Mouse (Mus musculus) T-cell, adult 2 months (primary cell): Measurements from ENCODE around the gene Tmem150c.

Source experiments
- DNase-seq: peaks from one replicate; pipeline ENCODE4 v3.0.0; 2022; ENCODE audit warnings: low spot score

The Tmem150c gene

DNA sequence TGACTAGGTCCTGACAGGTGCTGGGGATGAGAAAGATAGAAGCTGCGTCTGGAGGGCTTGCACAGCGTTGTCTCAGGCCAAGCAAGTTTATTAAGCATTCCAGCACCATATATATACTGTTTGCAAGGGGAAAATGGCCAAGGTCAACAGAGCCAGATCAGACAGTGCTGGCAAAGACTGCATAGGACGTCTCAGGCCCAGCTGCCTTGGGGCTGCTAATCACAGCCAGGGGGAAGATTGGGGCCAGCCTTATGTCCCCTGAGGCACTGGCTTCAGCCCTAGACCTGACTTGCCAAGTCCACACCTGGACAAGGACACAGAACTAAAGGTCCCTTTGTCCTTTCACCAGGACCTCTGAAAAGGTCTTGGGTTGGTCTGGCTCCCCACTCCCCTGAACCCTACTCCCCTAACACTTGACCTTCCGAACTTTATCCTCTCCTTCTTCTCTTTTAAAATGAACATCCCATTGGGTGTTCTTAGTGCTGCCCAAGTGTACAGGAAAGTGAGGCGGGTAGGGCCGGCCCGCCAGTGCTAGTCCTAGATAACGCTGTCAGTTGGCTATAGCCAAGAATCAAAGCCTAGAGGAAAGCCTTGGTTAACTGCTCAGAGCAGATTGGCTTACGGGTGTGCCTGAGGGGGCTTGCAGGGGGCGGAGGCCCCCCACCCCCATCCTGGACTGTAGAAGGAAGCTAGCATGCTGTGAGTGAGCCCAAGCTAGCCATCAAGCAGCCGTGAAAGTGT is 104.6 kb downstream of the Tmem150c start:
- DNase-seq: no peak

DNA sequence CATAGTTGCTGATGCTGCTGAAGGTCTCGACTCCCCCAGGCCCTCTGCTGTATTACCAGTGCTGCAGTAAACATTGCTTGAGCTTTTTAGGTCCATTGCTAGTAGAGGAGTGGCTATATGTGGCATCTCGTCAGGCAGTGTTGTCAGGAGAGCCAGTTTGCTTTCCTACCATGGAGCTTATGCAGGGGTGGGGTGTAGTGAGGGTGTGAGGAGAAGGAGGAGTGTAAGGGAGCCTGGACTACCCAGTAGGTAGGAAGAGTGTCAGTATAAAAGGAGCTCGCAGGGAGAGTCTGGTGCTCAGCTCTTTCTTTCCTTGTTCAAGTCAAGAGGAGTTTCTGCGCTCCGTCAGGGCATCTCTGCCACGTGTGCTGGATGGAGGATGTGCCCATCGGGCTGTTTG is 106.9 kb downstream of the Tmem150c start:
- no peak for DNase-seq

DNA sequence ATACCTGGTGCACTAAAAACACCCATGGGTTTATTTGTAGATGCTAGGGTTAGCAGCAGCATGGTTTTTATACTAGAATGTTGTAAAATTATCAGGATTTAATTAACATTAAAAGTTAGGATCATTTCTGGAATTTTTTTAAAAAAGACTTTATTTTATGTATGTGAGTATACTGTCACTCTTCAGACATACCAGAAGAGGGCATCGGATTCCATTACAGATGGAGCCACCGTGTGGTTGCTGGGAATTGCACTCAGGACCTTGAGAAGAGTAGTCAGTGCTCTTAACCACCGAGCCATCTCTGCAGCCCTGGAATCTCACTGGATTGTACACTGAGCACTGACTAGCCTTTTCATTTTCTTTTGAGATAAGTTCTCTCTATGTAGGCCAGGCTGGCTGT is 109.7 kb downstream of the Tmem150c start:
- DNase-seq: no peak

DNA sequence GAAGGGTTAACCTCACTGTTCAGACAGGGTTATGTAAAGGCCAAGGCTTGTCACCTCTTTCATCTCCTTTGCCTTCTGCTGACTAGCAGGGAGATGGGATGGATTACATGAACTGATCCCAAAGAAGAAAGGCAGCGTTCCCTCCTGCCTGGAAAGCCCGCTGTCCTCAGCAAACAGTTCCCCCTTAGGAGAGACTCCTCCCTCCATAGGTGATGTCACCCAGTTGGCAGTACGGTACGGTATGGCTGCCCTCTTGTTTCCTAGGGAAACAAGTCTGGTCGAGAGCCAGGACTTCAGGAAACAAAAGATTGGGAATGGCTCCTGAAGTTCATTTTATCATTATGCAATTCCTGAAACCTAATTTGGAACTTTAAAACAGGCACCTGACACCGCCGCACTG is 111.7 kb downstream of the Tmem150c start:
- DNase-seq: no peak

DNA sequence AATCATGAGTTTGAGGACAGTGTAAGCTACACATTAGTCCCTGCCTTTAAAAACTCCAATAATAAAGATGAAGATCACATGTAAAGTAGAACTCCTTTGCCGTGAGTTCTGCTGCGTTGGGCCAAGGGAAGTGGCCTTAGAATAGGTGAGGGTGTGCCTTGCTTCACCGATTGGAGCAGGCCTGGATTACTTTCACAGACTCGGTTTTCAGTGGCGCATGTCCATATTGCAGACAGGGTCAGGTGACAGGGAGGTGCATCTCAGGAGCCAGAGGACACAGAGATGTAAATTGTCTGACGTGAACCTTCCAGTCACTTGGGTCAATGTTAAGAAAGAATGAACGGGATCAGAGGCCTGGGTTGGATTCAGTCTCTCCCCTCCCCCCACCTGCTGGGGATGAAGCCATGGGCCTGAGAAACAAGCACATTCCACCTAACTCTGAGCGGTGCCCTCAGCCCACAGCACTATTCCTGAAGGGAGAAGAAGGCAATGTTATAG is 112.4 kb downstream of the Tmem150c start:
- no peak for DNase-seq

DNA sequence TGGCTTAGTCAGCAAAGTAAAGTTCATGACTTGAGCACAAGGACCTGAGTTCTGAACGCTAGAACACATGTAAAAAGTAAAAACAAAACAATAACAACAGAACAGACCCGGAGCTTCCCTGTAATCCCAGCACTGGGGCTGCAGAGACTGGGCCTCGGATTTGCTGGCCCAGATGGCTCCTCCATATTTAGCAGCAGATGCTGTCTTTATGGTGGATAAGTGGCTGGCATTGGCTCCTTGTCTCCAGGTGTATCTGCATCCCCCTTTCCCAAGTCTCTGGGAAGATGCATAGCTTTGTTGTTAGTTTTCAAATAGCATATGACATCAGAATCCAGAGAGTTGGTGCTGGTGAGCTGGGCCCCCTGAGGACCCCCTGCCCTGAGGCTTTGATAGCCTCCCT is 113.5 kb downstream of the Tmem150c start:
- no peak for DNase-seq

DNA sequence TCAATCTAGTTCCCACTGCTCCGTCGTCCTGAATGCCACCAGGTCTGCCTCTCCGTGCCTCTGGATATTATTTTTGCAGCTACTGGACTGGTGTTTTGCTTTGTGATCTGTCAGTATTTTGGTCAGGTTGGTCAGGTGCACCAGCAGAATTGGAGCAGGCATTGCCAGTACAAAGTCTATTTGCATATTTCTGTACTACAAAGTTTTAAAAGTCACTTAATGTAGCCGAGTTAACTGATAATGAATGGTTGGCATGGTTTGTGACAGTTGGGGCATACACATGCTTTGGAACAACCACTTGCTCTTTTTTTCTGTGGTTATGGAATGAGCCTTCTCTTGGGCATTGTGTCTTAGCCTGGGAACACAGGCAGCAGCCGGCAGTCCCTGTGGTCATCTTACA is 115.0 kb downstream of the Tmem150c start:
- DNase-seq: no peak

DNA sequence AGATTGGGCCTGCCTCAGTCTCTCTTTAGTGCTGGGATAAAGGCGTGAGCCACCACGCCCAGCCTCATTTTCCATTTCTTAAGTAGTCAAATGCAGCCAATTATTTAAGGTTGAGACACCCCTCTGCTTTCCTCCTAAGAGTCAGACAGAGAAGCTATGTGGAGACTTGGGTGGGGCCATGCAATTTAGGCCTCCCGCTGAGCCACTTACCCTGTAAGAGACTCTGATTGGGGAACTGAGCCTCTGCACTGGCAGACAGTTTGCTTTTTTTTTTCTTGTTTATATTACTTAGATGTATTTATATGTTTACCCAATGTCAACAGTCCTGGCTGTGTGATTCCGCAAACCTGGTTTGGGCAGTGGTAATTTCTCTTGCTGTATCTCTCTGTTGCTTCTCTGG is 115.6 kb downstream of the Tmem150c start:
- no peak for DNase-seq

DNA sequence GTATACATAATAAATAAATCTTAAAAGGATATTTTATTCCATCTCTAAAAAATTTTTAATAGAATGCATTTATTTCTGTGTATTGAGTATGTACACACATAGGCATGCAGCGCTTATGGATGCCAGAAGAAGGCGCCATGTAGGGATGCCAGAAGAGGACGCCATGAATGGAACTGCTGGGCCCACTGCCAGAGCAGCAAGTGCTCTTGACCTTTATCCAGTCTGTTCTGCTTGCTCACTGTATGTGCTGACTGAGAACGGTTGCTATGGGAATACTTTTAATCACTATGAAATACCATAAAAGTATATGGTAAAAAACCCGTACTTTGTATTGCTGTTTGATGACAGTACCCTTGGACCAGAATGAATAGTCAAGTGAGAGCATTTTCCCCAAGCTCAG is 116.2 kb downstream of the Tmem150c start:
- no peak for DNase-seq

DNA sequence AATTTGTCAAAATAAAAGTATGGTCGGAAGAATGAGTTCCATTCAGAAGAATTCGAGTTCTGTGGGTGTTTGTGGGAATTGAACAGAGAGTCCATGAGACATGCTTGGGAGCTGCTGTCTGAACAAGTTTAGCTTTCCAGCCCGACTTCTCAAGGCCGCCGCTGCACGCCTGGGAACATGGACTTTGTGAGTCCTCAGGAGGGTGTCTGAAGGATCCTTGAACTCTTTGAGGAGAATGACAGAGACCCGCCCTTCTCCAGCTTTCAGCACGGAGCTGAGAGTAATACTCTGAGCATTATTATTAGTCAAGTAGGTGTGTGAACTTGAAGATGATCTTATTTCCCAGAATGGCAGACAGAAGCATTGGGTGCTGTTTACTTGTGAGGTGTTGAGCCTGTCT is 117.1 kb downstream of the Tmem150c start:
- no peak for DNase-seq

DNA sequence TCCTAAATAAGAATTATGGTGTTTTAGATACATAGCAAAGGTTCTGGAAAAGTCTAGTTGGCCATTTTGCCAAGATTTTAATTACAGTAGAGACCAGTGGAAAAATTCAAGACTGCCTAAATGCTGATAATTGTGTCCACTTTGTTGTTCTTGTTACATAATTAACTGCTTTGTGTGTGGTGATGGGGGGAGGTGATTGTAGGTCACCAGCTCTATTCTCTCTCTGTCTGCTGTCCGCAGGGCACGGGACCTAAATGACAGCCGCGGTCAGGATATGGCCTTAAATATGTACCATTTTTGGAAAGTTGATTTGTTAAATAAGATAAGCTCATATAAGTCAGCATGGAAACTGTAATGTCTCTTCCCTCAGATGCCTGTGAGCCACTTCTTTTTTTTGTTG is 118.3 kb downstream of the Tmem150c start:
- no peak for DNase-seq

DNA sequence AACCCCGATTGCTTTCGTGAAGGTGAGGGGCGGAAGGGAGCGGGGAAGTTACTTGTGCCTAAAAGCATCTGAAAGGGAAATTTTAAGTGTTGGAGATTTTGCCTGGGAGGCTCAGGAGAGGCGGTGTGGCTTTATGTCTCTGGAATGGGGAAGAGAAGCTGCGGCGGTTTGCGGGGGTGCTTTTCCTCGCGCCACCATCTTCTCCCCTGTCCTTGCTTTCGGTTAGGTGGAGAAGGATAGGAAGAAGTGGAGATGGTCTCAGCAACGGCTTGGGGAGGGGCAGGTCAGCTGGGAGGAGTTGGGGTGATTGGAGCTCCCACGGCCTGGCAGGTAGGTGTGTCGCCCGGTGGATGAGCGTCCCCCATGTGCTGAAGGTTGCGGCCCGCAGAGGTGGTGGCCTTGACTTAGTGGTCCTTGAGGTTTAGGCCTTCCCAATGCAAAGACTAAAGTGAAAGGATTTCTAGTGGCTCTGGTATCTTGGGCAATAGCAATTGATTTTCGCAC is 119.3 kb downstream of the Tmem150c start:
- no peak for DNase-seq

DNA sequence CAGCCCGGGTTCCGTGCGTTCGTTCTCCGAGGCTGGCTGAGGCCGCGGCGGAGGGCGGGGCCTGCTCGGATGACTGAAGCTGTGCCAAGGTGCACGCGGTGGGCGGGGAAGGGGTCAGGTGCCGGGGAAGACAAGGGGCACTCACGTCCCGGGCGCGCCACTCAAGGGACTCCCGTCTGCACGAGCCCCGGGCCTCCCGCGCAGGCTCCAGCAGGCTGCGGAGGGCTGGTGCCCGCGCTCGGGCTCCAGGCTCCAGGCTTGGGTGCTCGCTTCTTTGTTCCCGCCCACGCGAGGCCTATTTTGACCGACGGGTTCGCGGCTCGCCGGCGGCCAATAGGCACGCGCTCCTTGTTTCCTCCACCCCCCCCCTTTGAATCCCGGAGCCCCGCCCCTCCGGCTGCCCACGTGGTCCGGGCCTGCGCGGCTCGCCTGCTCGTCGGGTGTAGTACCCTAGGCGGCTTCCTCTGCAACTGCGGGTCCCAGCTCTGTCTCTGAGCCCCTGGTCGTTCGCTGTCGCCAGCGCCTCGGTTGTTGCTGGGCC is 119.9 kb downstream of the Tmem150c start, which contains the start of the genes Hnrnpdl and Enoph1:
Gene Hnrnpdl (minus strand): TSS at position 63 of the 541 bp plus-strand sequence.
Gene Enoph1 (plus strand): TSS at position 384 of the 541 bp plus-strand sequence.
- peak; percentile 92 for DNase-seq

DNA sequence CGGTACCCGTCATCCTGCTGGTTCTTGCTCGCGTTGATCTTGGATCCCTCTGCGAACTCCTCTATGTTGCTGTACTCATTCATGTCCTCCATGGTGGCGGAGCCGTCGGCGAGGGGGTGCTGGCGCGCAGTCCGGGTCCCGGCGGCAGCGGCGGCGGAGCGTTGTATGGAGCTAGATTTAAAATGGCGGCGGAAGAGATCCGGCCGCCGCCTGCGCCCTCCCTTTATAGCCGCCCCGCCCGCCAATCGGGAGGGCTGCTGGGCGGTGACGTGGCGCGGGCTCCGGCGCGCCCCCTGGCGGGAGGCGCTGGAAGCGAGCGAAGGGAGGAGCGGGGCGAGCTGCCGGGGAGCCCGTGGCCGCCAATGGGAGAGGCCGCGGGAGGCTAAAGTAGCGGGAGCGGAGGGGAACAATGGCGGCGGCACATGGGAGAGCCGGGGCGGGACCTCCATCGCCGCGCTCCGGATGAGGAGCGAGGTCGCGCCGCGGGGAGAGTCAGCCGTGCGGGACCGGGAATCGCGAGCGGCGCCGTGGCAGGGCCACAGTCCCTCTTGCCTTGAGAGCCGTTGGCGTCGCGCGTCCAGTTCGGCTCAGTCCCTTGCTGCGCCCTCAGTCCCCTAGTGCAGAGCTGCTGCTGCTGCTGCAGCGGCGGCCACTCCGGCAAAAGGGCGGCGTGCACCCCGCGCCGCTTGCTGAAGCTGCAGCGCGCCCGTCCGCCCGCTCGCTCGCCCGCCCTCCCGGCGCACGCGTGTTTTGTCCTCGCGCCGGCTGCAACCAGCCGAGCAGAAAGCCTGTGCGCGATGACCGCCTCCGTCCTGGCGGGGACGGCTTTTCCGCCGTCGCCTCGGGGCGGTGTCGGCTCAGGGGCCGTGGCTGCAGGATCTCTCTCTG is 120.7 kb downstream of the Tmem150c start:
- DNase-seq: peak; percentile 98

DNA sequence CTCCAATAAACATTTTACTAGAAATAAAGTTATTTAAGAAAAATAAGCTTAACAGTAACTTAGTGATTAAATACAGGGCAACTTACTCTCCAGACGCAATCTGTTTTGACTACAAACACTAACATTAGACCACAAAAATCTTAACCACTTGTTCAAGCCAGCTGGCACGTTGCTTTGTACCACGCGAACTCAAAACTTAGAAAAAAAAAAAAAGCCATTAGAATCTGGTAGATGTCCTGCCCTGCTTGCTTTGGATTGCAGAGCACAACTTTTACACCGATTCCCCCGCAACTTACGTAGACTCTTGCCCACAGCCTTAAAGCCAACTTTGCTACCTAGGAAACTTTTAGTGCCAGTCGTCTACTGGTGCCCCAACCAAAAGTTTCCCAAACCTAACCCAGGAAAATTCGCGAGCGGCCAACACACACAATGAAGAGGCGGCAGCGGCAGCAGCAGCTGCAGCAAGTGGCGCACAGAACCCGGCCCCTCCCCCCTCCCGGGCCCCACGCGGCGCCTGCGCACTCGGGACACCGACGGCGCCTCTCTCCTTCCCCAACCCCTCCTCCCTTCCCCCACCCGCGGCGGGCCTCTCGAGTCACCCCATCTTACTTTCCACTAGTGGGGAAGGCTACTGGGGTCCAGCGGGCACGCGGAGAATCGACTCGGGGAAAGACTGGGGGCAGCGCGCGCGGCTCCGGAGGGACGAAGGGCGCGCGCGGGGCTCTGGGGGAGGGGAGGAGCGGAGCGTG is 121.5 kb downstream of the Tmem150c start:
- DNase-seq: peak; percentile 84

DNA sequence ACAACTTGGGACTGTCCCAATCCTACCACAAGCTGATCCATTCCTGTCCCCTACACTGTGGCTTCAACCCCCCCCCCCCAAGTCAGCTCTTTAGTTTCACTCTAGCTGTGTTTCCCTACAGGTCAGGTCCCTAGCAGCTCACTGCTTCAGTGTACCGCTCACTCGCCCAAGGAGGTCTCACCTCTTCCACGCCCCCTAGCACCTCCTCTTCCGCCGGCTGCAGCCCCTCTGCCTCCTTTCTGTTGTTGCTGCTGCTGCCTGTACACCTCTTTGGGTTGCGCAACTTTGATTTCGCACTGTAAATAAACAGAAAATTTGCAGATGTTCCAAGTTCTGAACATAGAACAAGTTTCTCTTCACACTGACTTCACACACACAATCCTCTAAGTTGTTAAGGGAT is 122.9 kb downstream of the Tmem150c start:
- DNase-seq: peak; percentile 33

DNA sequence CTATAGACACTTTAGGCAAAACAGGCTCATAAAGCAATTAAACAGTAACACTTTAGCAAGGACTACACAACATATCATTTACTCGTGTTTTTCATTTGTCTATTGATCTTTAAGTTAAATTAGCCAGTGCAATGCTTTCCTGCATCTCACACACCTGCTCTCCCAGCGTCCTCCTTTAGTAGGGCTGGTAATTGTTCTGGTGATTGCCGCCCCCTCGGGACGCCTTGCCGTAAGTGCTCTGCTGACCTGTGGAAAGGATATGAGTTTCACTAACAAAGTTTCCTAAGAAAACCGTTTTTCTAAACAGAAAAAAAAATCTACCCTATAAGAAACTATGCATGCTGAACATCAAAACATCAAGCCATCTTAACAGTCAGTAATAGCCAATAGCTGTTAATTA is 123.7 kb downstream of the Tmem150c start:
- no peak for DNase-seq

DNA sequence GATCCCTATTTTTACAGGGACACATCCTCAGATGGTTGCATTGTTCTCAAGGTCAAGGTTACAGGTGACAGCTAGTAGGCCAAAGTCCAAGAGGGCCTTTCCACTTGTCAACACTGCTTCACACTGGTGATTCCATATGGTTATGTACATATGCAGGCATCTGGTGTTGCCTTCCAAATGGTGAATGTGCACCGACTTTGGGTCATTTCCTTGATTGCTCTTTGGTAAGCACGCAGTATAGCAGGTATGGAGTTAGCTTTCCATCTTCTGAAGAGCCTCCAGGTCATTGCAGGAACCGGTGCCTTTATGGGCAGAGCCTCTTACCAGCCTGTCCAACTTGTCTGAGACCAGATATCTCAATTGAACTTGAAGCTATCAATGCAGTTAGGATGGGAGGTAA is 127.0 kb downstream of the Tmem150c start:
- DNase-seq: no peak

DNA sequence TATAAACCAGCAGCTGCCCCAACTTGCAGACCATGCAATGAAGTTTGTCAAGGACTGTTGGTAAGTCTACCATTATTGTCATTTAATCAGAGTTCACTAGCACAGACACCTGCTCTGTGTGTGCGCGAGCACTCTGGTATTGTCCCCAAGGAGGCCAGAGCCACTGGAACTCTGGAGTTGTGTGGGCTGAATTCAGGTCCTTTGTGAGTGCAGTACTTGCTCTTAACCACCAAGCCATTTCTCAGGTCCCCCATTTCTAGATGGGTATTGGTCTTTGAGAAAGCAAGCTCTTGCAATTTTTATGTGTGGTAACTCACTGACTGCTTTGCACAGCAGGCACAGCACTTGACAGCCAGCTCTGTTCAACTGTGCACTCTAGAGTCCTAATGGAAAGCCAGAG is 127.5 kb downstream of the Tmem150c start:
- DNase-seq: no peak

DNA sequence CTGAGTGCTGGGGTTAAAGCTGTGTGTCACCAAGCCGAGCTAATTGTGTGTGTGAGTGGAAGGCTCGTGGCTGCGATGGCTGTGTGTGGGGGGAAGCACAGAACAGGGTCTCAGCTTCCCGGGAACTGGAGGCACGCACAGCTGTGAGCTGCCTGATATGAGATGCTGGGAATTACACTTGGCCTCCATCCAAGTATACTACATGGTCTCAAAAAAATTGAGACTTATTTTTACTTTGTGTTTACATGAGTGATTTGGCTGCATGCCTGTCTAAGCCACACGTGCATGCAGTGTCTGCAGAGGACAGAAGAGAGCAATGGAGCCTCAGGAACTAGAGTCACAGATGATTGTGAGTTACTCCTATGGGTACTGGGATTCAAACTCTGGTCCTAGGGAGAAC is 129.5 kb downstream of the Tmem150c start:
- no peak for DNase-seq
